Mouse (Mus musculus): ENCODE measurements around the gene G430095P16Rik. TPM values are rescaled to one million over a fixed set of nuclear protein-coding genes. Genes with fewer than 3 reads are reported as not detected.

The G430095P16Rik gene
- total RNA-seq (2021): under 1 TPM in 1 of 2 experiments, not detected in 1; 0.54 TPM
- long read RNA-seq, experiment 1, partial matches to known transcripts: 0 of 1 reads
- long read RNA-seq, experiment 1, other reads (novel, unspliced or antisense): 1 of 1 reads
- long read RNA-seq, experiment 2: 0 reads

DNA sequence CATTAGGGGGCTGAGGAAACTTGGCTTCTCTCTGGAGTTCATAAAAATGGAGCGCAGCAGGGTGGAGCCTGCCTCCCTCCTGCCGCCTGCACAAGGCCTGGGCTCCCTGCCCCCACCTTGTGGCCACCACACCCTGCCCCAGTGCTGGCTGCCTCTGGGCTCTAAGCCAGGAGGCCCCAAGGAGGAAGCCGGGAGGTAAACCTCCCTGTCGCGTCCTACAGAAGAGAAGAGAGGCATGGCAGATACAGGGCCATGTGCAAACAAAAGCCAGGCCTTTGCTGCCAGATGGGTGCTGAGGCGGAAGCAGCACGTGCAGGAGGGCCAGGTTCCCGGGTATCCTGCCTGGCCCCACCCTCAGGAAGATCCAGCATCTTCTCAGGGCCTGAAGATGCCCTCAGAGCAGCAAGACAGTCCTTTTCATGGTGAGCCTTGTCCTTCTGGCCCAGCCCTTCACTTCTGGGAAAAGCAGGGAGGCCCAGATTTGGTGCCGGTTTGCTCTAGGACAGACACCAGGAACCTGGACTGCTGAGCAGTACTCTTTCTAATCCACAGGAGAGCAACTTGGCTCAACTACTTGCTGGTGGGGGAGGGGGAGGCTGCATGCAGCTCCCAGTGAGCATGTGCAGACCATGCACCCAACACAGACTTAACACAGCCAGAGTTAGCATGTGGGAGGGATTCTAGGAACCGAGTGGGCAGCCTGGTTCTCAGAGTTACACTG lies at the start of gene G430095P16Rik:
Gene G430095P16Rik, plus strand, starts transcription at position 158 of the 721 bp plus-strand sequence.
- no peak within 1 kb of the TSS; the same call in 1 of the 2 replicates for H3K4me3 ChIP-seq
- DNase-seq (ENCODE audit: low spot score in 2 of 2): peak; percentile 66 to 69
- TF ChIP-seq CTCF (conservative IDR thresholded peaks at IDR 0.05): peak; percentile 24; the same call in 1 of the 2 replicates
- H3K27ac ChIP-seq: peak within 1 kb of the TSS; percentile 93

DNA sequence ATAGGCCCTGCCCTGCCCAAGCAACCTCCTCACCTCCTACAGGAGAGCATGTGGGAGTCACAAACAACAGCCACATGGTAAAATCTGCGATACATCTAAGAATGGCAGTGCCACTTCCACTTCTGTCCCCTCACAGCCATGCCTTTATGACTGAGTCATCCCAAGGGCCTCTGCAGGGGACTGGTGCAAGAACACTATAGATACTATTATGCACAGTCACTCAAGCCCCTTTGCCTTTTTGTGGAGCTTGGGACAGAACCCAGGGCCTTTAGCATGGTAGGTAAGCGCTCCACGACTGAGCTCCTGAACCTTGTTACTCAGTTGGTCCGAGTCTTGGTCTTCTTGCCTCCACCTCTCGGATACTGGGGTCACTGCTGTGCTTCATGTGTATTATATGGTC lies 45.5 kb upstream of the G430095P16Rik start:
- Histone ChIP-seq H3K27ac (no peak overlapping the region), H3K4me3 (no peak overlapping the region)
- DNase-seq (ENCODE audit: low spot score in 2 of 2): no peak
- no peak for TF ChIP-seq CTCF (conservative IDR thresholded peaks at IDR 0.05)

DNA sequence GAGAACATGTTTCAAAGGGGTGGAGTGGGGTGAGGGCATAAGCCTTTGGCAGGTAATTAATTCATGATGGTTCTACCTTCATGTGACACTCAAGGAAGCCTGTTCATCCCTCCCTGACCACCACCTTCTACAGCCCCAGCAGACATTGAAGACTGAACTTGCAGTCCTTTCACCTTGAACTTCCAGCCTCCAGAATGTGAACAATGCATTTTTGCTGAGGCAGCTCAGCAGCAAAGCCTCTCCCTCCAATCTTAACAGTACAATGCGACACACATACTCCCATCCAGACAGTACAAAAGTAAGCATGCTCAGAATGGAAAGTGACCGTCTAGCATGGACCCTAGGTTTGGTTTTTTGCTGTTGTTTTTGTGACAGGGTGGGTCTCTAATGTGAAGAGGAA lies 41.3 kb upstream of the G430095P16Rik start:
- Histone ChIP-seq H3K27ac (no peak overlapping the region), H3K4me3 (no peak overlapping the region)
- TF ChIP-seq CTCF (conservative IDR thresholded peaks at IDR 0.05): no peak
- no peak for DNase-seq (ENCODE audit: low spot score in 2 of 2)

DNA sequence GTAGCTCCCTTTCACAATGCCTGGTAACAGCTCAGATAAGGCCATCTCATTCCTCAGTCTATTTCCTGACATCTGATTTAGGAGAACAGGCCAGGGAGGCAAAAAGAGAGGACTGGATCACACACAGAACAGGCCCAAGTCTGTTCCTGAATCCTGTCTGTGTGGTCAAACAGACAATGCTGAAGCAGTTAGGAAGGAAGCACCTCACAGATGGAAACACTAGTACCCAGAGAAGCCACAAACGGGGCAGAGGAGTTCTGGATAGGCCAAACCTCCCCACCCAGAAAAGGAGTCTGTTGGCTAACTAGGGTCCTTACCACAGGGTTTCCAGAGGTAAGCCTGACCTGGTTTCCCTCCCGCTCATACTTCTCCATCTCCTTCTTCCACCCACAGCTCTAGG lies 40.5 kb upstream of the G430095P16Rik start:
- TF ChIP-seq CTCF (conservative IDR thresholded peaks at IDR 0.05): no peak
- DNase-seq (ENCODE audit: low spot score in 2 of 2): no peak
- no peak overlapping the region for H3K4me3 ChIP-seq

DNA sequence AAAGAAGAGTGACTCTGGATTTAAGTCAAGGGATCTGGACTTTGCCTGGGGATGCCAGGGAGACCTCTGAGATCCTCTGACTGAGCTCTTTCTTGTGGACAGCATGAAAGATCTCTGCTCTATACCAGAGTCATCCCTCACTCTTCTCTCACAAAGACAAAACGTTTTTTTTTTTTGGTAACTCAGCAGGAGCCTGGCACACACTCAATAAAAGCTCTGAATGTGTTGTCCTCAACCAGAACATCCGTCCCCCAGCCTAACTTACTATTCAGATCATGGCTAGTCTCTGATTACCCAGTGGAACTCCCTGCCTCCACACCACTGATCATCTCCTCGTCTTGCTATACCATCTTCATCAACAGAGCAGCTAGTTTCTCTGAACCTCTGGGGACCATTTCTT lies 38.3 kb upstream of the G430095P16Rik start:
- TF ChIP-seq CTCF (conservative IDR thresholded peaks at IDR 0.05): no peak
- no peak overlapping the region for H3K4me3 ChIP-seq
- no peak for DNase-seq (ENCODE audit: low spot score in 2 of 2)
- H3K27ac ChIP-seq: peak overlapping the region; percentile 97

More for the DNA sequence above, 40.5 kb upstream of the G430095P16Rik start:
- H3K27ac ChIP-seq: 0 out of 2 replicates have a peak overlapping the region, but pooled peaks have one; percentile 9

DNA sequence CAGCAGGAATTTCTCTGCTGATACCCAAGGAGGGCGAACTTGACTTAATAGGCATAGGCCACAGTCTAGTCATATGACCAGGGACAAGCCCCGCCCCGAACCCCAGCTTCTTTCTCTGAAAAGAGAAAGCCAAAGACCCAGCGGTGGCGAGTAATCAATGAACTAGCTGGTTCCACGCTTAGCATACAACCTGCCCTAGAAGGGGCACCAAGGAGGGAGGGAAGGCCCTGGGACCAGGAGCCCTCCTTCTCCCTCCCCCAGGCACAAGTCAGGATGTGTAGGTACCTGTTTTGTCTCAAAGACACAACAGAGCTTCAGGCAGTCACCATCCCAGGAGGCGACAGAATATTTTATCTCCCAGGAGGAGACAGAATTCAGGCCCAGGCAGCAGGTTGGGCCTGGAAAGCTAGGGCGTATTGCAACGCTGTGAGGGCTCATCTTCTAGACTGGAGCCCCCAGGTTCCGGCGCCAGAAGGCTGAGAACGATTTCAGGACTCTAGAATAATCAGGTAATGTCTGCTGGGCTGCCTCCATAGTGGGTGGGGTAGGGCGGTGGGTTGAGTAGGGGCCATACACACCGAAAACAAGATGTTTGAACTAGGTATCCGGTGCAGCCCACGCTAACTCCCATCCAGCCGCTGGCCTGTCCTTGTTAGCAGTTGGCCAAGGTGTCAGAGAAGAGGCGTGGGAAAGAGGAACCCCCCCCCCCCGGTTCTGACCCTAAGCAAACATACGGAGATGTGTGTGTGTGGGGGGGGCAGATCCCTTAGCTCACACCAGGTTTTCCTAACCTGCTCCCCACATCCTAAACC lies 36.4 kb upstream of the G430095P16Rik start, which contains the start of gene Trmt1:
Gene Trmt1, plus strand, starts transcription at position 117 of the 812 bp plus-strand sequence.
- peak within 1 kb of the TSS; percentile 81 for H3K4me3 ChIP-seq
- H3K27ac ChIP-seq: peak within 1 kb of the TSS; percentile 97
- DNase-seq (ENCODE audit: low spot score in 2 of 2): no peak
- no peak for TF ChIP-seq CTCF (conservative IDR thresholded peaks at IDR 0.05)

DNA sequence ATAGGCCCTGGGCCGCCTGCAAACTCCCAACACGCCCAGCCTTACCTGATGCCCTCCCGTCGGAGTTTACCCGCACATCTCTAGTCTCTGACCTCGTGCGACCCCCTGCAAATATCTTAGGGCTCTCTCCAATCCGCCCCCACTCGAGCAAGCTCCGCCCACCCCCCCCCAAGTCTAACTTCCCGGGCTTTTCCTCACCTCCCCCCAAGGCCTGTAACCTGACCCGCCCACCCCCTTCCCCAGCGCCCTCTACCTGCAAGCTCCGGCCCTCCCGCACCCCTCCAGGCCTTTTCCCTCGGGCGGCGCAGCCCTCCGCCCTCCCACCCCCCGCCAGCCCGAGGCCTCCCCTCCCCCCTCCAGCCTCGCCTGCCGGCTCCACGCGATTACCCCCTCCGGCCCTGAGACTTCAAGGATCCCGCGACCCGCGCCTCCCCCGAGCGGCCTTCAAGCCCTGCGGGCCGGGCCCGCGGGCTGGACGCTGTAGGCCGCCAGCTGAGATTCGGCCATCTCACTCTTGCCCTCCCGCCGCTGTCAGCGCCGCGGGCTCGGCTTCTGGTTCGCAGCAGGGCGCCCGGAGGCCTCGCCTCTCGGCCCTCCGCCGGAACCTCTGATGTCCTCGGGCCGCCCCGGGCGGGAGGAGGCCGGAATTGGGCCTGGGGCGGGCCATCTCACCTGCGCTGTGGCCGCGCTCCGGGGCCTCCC lies 35.7 kb upstream of the G430095P16Rik start:
- peak overlapping the region; percentile 97 for H3K27ac ChIP-seq
- TF ChIP-seq CTCF (conservative IDR thresholded peaks at IDR 0.05): no peak
- peak overlapping the region; percentile 81 for H3K4me3 ChIP-seq

DNA sequence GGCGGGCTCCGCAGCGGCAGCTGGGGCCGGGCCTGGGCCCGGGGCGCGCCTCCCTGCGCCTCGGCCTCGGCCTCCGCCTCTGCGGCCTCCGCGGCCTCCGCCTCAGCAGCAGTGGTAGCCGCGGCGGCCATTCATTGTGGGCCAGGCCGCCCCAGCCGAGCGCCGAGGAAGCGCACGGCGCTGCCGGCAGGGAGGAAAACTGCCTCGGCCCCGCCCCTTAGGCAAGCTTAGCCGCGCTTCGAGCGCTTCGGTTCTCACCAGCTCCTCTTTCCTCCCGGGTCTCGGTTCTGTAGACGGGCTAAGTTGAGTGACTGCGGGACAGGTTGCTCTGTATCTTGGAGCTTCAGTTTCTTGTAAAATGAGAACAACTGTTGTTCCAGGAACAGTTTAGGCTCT lies 35.1 kb upstream of the G430095P16Rik start, which contains the start of gene Nacc1:
Gene Nacc1, minus strand, starts transcription at position 158 of the 396 bp plus-strand sequence.
- peak within 1 kb of the TSS; percentile 97 for H3K27ac ChIP-seq
- peak; percentile 49 for TF ChIP-seq CTCF (conservative IDR thresholded peaks at IDR 0.05)
- peak; percentile 85 to 88 for DNase-seq (ENCODE audit: low spot score in 2 of 2)
- H3K4me3 ChIP-seq: peak within 1 kb of the TSS; percentile 87

More for the DNA sequence above, 35.7 kb upstream of the G430095P16Rik start:
- DNase-seq (ENCODE audit: low spot score in 2 of 2): no peak

DNA sequence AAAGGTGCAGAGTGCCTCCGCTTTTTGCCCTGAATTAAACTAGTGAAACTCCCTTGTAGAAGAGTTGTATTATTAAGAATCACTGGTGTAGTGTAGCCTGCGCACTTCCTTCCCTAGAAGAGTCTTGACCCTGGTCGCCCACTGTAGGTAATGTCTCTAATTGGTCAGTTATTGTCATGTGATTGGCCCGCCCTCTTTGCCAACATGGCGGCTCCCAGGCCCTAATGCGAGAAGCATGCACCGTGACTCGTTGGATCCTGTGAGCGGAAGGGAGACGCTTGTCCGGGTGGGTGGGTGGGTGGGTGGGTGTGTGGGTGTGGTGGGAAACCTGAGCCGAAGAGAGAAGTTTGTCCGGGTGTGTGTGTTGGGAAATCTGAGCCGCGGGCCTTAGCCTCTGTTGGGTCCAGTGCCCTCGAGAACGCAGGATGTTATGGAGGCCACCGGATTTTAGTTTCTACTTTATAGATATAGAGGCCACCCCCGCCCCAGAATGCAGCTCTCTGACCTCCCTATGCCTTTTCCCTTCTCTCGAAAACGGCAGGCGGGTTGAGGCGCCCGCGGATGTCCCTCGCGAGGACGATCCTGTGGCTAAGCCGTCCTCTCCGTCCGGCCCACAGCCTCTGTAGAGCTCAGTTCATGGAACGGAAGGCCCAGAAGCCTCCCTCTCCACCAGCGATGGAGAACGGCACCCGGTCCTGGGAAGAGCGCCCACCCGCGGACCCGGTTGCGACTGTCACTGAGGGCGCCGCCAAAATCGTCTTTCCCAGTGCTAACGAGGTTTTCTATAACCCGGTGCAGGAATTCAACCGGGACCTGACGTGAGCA lies 33.5 kb upstream of the G430095P16Rik start:
- DNase-seq (ENCODE audit: low spot score in 2 of 2): peak; percentile 90 to 92
- Histone ChIP-seq H3K4me3 (peak overlapping the region; percentile 87), H3K27ac (peak overlapping the region; percentile 69)
- peak; percentile 55 for TF ChIP-seq CTCF (conservative IDR thresholded peaks at IDR 0.05)

DNA sequence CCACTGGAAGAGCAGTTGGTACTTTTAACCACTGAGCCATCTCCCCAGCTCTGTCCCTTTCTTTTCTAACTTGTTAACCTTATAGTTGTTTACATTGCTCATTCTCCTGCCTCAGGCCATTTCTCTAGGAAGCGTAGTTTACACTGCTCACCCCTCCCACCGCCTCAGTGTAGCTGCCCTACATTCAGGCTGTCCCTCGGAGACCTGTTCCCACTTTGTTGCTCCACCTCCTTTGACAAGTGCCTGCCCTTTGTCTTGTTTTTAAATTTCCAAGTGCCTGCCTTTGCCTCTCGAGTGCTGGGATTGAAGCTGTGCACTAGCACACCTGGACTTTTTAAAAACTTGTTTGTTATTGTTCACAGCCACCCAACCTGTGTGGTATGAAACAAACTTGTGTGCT lies 29.5 kb upstream of the G430095P16Rik start:
- H3K27ac ChIP-seq: no peak overlapping the region
- H3K4me3 ChIP-seq: no peak overlapping the region
- DNase-seq (ENCODE audit: low spot score in 2 of 2): no peak
- no peak for TF ChIP-seq CTCF (conservative IDR thresholded peaks at IDR 0.05)

DNA sequence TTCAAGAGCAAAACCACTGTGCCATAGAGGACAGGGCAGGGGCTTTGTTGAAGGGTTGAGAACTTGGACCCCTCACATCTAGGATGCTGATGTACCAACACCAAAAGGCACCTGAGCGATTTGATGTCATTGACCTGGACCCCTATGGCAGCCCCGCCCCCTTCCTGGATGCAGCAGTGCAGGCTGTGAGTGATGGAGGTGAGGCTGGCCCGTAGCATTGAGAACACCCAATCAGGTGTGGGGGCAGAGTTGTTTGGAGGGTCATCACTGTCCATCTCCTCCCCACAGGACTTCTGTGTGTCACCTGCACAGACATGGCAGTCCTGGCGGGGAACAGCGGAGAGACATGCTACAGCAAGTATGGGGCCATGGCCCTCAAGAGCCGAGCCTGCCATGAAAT lies 27.7 kb upstream of the G430095P16Rik start:
- Histone ChIP-seq H3K27ac (no peak overlapping the region), H3K4me3 (no peak overlapping the region)
- TF ChIP-seq CTCF (conservative IDR thresholded peaks at IDR 0.05): no peak
- no peak for DNase-seq (ENCODE audit: low spot score in 2 of 2)

All from layer of hippocampus, adult 2 months (tissue).